Mouse (Mus musculus) liver, embryonic 14.5 days (tissue): ENCODE measurements around the gene Slc9b1. TPM values are rescaled to one million over a fixed set of nuclear protein-coding genes. Genes with fewer than 3 reads are reported as not detected.

Source experiments
- ATAC-seq: fragments of 200-750 bp; cut with Nextera tagmentation; 2 replicates; pipeline ENCODE4 v1.8.0; 2017; ENCODE audit warnings: moderate number of reproducible peaks, mild to moderate bottlenecking, moderate library complexity; ENCODE audit not compliant: insufficient read depth
- DNase-seq, 3 experiments: peaks; one replicate each; pipeline ENCODE4 v3.0.0-alpha.2; 2012 to 2013; ENCODE audit warnings: low read depth in 3 of 3, low spot score in 3 of 3
- H3K27ac ChIP-seq: fragments of 300-500 bp; sonication (generic); 2 replicates; pipeline ENCODE4 v1.5.1; 2014; ENCODE audit warnings: moderate library complexity, mild to moderate bottlenecking, control low read depth, inconsistent platforms
- H3K27me3 ChIP-seq: fragments of 300-500 bp; sonication (generic); 2 replicates; pipeline ENCODE4 v1.6.1; 2014; ENCODE audit warnings: mild to moderate bottlenecking, low read length, moderate library complexity; ENCODE audit not compliant: control insufficient read depth, insufficient read depth
- H3K36me3 ChIP-seq: fragments of 300-500 bp; sonication (generic); replicated peaks from 2 replicates; pipeline ENCODE4 v1.6.1; 2014; ENCODE audit warnings: low read depth; ENCODE audit not compliant: control insufficient read depth, insufficient read depth
- H3K4me1 ChIP-seq, 2 experiments: fragments of 200-500 bp in 1 of 2; fragments of 300-500 bp in 1 of 2; sonication (generic) in 1 of 2; replicated peaks; 2 replicates each; pipeline ENCODE4 v1.6.1; 2012 to 2014; ENCODE audit warnings: antibody characterized with exemption in 1 of 2, inconsistent platforms in 1 of 2, low read length in 1 of 2; ENCODE audit not compliant: control insufficient read depth in 2 of 2, insufficient read depth in 2 of 2
- H3K4me2 ChIP-seq: fragments of 300-500 bp; sonication (generic); 2 replicates; pipeline ENCODE4 v1.6.1; 2014; ENCODE audit warnings: low read depth, mild to moderate bottlenecking, control low read depth, moderate library complexity
- H3K4me3 ChIP-seq, 2 experiments: fragments of 200-500 bp in 1 of 2; fragments of 300-500 bp in 1 of 2; sonication (generic) in 1 of 2; 2 replicates each; pipeline ENCODE4 v1.5.1; 2012 to 2014; ENCODE audit warnings: low read depth in 2 of 2, low read length in 2 of 2, mild to moderate bottlenecking in 2 of 2, control low read depth in 1 of 2, inconsistent platforms in 1 of 2, moderate library complexity in 1 of 2; ENCODE audit not compliant: insufficient read depth in 1 of 2
- H3K9ac ChIP-seq: fragments of 300-500 bp; sonication (generic); replicated peaks from 2 replicates; pipeline ENCODE4 v1.6.1; 2014; ENCODE audit warnings: mild to moderate bottlenecking, control low read depth, moderate library complexity
- H3K9me3 ChIP-seq: fragments of 300-500 bp; sonication (generic); 2 replicates; pipeline ENCODE4 v1.6.1; 2016; ENCODE audit warnings: low read length, mixed read lengths; ENCODE audit not compliant: control insufficient read depth
- CTCF ChIP-seq: IDR thresholded peaks from 2 replicates; pipeline ENCODE4 v1.5.1; 2016; ENCODE audit warnings: antibody characterized with exemption, low read depth, control low read depth
- EP300 ChIP-seq: IDR thresholded peaks from 2 replicates; pipeline ENCODE4 v1.6.1; 2016; ENCODE audit warnings: antibody characterized with exemption, low read depth
- WGBS: fragments of 180-500 bp; shearing (Covaris S2); extraction: QIAGEN DNeasy Blood & Tissue Kit; methylation state at CpG from one replicate; pipeline ENCODE4 v1.1.7; 2014; ENCODE audit not compliant: insufficient replicate concordance; 5-methylcytosine and 5-hydroxymethylcytosine counted together
- polyA plus RNA-seq, 2 experiments: library from polyadenylated mRNA; depleted of rRNA in 1 of 2; stranded (reverse) in 1 of 2; unstranded in 1 of 2; fragments of >200 nt; fragmentation: Nextera tagmentation in 1 of 2; extraction: Ambion mirVana in 1 of 2; gene quantifications; 2 replicates each; pipeline versions ENCODE4 v1.2.1 to v1.2.3; 2012 to 2014

Gene Slc9b1
- polyA plus RNA-seq, 2 experiments = 0.03 TPM; not detected in 1

DNA sequence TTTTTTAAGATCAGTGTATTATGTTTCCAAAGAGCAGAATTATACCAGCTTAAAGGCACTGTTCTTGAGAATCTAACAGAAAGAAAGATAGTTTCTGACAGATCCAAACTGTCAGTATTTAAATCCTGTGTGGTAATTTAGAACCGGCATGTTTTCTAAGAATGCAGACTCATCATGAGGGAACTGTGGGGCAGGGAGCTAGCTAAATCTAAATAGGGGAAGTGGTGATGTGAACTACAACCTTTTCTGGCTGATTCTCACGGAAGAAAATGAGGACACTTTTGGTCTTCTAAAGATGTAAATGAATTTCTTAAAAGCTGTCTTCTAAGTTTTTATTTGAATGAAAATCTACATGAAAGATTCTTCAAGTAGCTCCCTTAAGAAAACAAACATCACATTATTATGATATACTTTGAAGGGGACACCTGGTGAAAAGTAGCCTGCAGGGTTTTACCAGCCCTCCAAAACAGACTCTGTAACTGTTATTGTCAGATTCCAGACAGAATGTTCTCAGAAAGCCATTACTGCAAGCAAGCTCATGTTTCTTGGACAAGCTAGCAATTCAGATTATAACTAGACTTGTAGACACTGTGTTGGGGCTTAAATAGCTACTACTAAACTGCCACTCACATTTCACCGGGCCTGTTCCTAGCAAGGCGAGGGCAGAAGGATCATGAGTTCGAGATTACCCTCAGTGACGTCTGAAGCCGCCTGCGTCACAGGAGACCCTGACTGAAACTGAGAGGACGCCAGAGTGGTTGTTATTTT lies 72.9 kb downstream of the Slc9b1 start:
- TF ChIP-seq EP300 (no peak), CTCF (no peak)
- WGBS = 57% methylated on average over 9 of the region's 9 CpGs
- peak overlapping the region; percentile 50 for H3K27ac ChIP-seq
- H3K9ac ChIP-seq = peak overlapping the region; percentile 31; the same call in 1 of the 2 replicates
- no peaks in the 10 kb centered on the region for H3K36me3 ChIP-seq
- no peaks in the 10 kb centered on the region for H3K9me3 ChIP-seq
- ATAC-seq (no peak), DNase-seq (no peak)
- H3K27me3 ChIP-seq = no peaks in the 10 kb centered on the region
- peak overlapping the region; percentile 90 for H3K4me2 ChIP-seq
- peak overlapping the region in 1 of 2 experiments; percentile 81; a peak in 2 of 4 replicates for H3K4me3 ChIP-seq
- peaks cover 9 to 12% of the 10 kb centered on the region in 2 experiments for H3K4me1 ChIP-seq

DNA sequence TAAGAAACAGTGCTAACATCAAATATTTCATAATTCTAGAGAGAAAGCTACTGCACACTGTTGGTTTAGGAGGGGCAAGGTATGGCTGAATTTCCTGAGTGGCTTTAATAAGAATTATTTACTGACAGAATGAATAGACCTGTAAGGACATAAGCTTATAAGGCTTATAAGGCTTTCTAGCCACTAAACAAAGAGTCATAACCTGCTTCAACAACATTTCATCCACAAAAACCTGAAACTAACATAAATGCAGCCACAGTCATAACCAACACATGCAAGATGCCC lies 73.4 kb downstream of the Slc9b1 start:
- ATAC-seq (no peak), DNase-seq (no peak)
- Histone ChIP-seq H3K27me3 (no peaks in the 10 kb centered on the region), H3K27ac (no peak overlapping the region), H3K36me3 (no peaks in the 10 kb centered on the region), H3K4me3 (peak overlapping the region in 1 of 2 experiments; percentile 81; a peak in 3 of 4 replicates), H3K4me2 (peak overlapping the region; percentile 90), H3K9ac (peak overlapping the region; percentile 89; the same call in 1 of the 2 replicates), H3K4me1 (peaks cover 9 to 12% of the 10 kb centered on the region in 2 experiments), H3K9me3 (no peaks in the 10 kb centered on the region)
- TF ChIP-seq CTCF = no peak
- no peak for TF ChIP-seq EP300

DNA sequence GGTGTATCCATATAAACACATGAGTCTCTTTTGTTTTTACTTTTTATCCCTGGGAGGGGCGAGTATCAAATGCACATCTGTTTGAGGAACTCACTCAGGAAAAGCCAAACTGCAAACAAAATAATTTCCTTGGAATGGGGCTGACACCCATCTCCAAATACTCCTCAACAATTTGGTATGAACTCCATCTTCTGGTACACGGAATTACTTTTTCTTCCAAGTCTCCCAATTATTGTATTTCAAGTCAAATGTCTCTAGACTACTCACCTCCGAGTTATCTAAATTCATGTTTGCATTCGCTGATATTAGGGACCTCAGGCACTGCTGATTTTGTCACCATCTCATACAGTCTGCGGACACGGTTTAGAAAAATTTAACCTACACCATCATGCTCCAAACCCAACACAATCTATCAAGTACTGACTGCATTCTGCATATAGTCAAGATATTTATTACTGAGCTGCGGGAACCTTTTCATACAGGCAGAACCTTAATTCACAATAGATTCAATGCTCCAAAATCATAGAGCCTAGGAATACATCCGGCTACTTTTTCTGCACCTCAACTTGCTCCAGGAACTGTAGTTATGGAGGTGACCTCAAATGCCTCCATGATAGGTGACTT lies 74.5 kb downstream of the Slc9b1 start:
- Histone ChIP-seq H3K27ac (peak overlapping the region; percentile 83), H3K36me3 (no peaks in the 10 kb centered on the region), H3K9me3 (no peaks in the 10 kb centered on the region), H3K4me1 (peaks cover 9 to 12% of the 10 kb centered on the region in 2 experiments), H3K4me2 (peak overlapping the region; percentile 90), H3K9ac (peak overlapping the region; percentile 89), H3K27me3 (no peaks in the 10 kb centered on the region), H3K4me3 (peak overlapping the region; percentile 81 to 90)
- TF ChIP-seq EP300 (no peak), CTCF (no peak)
- WGBS = 10% methylated on average over 8 of the region's 8 CpGs
- DNase-seq (no peak), ATAC-seq (no peak)

DNA sequence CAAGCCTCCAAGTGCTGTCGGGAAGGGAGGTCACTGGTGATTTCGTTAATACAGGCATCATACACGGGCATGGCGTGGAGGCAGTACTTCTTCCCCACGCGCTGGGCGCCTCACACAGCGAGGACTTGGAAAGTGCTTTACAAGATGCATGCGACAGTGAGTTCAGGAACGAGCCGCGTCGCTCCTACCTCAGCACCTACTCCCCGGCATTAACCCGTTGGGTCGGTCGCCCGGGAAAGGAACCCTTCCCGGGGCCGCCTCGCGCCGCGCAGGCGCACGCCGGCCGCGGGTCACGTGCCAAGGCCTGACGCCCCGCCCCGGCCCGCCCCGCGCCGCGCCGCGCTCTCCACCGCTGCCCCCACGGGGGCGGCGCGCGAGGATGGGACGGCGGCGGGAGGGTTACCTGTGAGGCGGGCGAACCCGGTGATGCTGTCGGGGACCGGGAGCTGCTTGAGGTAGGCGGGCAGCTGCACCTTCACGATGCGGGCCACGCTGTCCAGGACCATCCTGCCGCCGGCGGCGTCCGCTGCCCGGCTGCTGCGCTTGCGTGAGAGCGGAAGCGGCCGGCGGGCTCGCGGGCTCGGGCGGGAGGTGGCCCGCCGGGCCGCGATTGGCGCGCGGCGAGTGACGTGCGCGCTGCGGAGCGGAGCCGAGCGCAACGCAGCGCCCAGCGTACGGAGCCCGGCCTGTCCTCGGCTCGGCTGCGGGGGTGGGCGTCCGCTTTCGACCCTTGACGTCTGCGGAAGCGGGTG lies 75.2 kb downstream of the Slc9b1 start:
- Histone ChIP-seq H3K9me3 (no peaks in the 10 kb centered on the region), H3K4me1 (peaks cover 9% of the 10 kb centered on the region in 2 experiments), H3K27me3 (no peaks in the 10 kb centered on the region), H3K36me3 (no peaks in the 10 kb centered on the region), H3K9ac (peak overlapping the region; percentile 89), H3K27ac (peak overlapping the region; percentile 83), H3K4me3 (peak overlapping the region; percentile 81 to 90), H3K4me2 (peak overlapping the region; percentile 90)
- peak; percentile 96 for ATAC-seq
- under 1% methylated on average over 91 of the region's 103 CpGs for WGBS
- TF ChIP-seq EP300 = no peak
- TF ChIP-seq CTCF = no peak
- peak; percentile 74 to 75 (median 75) for DNase-seq
